Mouse (Mus musculus) left cerebral cortex, postnatal 10 days (tissue): ENCODE data around the gene Anapc13. TPM values are rescaled to one million over a fixed set of nuclear protein-coding genes. Genes with fewer than 3 reads are reported as not detected.

Experiments
- DNase-seq, 2 experiments: peaks; one replicate each; pipeline ENCODE4 v3.0.0; 2021 to 2022; ENCODE audit warnings: low spot score in 2 of 2, mixed read lengths in 1 of 2; ENCODE audit errors: extremely low spot score in 1 of 2
- intact Hi-C: fragments of 180-260 bp; cut with DNase I; formaldehyde crosslinking; loops from one replicate; pipeline ENCODE4 v1.15.1; 2025
- total RNA-seq, 2 experiments: library from RNA; stranded (reverse); gene quantifications; 2 replicates each; pipeline ENCODE4 v1.2.3; 2021

Gene Anapc13
- total RNA-seq, 2 experiments from 2014 or later, result 95.2 to 96.2 TPM

DNA sequence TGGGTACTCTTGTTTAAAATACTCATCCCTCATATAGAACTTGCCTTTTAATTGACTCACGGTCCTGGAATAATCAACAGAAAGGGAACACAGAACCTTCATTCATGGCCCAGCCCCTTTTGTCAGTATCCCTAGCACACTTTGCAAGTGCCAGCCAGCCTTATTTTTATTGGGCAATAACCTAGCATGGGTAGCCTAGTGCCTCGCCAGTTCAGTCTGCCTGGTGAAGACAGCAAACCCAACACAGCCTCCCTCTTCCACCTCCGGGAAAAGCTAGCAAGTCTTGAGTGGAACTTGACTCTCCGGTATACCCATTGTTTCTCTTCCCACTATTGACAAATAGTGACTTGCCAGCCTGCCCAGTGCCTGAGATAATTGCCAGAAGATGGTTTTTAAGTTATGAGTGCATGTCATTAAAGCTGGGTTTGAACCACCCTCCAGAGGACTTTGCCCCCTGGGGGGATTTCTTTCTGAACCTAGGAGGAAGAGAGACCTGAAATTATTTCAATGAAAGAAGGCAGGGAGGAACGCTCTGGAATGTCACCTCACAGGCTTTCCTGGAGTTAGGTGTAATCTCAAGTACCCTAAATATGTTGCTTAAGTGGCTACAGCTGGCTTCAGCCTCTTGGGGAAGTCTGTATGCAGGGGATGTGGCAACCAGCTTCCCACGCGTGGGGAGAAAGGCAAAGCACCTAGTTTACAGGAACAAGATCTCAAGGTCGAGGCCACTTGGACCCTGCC is 30.4 kb downstream of the Anapc13 start:
- DNase-seq, result no peak
- intact Hi-C loops, result no loop called here

DNA sequence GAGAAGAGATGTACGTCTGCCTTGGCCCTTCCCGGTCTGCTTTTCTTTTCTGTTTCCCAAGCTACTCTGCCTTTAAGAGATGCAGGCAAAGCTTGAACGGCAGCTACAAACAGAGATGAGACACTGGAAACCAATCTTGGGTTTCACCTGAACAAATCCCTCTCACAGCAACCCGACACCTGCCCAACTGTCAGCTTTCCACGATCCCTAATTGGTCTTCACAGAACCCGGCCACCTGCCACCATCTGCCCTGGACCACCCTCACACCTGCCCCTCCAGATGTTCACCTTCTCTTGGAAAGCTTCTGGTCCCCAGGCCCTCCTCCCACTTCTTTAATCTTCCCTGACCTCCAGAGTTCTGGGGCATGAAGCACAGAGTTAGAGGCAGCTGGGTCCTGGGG is 42.0 kb downstream of the Anapc13 start:
- intact Hi-C loops, result no loop called here
- DNase-seq, result no peak

DNA sequence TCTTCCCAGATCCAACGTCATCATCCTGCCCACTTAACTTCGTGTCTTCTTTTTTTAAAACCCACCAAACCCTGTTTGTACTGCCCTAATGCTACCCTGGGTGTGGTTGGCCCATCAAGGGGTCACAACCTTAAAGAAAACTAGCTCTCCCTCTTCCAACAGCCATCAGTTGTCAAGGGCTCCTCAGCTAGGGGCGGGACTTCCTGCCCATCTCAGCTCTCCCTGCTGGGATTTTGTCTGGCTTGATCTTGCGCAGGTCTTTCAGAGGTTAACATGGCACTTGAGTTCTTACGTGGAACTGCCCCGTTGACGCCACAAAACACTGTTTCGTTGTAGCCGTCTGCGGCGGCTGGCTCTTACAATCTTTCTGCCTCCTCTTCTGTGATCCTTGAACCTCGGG is 42.8 kb downstream of the Anapc13 start:
- intact Hi-C loops, result no loop called here
- no peak for DNase-seq

DNA sequence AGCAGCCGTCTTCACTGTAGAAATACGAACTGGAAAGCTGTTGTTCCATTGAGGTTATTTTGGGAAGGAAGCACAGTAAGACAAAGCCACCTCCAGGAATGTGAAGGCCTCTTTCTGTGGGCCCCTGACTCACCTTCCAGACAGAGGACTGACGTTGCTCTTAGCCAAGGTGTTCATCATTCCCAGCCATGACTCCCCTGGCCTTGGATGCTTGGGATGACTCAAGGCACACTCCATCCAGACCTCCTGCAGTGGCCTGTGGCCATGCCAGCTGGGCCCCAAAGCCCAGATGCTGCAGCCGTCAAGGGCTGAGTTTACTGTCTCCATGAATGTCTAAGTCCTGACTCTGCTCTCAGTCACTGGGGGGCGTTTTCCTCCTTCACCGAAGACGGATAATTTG is 47.3 kb downstream of the Anapc13 start:
- intact Hi-C loops, result no loop called here
- DNase-seq, result no peak

DNA sequence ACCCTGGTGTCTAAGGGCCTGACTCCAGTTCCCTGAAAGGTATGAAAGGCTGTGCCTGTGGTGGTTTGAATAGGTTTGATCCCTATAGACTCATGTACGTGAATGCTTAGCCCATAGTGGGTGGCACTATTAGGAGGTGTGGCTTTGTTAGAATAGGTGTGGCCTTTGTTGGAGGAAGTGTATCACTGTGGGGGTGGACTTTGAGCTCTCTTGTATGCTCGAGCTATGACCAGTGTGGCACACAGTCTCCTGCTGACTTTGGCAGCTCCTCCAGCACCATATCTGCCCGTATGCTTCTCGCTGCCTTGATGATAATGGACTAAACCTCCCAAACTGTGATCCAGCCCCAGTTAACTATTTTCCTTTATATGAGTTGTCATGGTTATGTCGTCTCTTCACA is 49.8 kb downstream of the Anapc13 start:
- no peak for DNase-seq
- intact Hi-C loops, result no loop called here

DNA sequence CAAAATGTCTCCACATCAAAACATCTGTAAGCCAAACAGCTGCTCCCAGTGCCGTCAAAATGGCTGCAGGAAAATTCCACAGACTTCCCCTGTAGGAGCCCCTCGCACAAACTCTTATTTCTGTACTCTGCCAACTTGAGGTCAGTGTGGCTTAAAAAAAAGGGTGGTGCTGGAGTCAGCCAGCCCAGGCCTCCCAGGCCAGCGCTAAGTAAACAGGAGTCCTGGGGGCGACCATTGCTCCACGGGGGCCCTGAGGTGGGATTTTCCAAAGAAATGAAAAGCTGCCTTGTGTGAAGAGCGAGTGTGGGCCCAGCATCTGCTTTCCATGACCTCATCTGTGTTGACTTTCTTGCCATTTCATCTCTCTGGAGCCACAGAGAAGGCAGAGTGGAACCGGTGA is 55.4 kb downstream of the Anapc13 start:
- no peak for DNase-seq

More for the DNA sequence above, 55.4 kb downstream of the Anapc13 start:
- intact Hi-C loops, result no loop called here

Other genes starting within 250 kb of the Anapc13 start
- gene Ky, start 120.5 kb upstream of the Anapc13 start, total RNA-seq, result 1 to 10 TPM; 2.3 to 3.5 TPM
- gene Cep63, start 238 bp downstream of the Anapc13 start, total RNA-seq, result 10 to 100 TPM; 26.8 to 28.7 TPM
- 10 to 100 TPM; 15.2 to 16.5 TPM for gene Amotl2, start 90.4 kb downstream of the Anapc13 start, total RNA-seq
- 10 to 100 TPM; 29.2 to 30.1 TPM for gene Ryk, start 208.6 kb downstream of the Anapc13 start, total RNA-seq